Mouse (Mus musculus) hindbrain, embryonic 14.5 days (tissue): ENCODE measurements around the gene Gm3173. TPM values are rescaled to one million over a fixed set of nuclear protein-coding genes. Genes with fewer than 3 reads are reported as not detected.
"Not testable (repeated sequence)": the region's sequence is repeated elsewhere in the genome, so short reads cannot be mapped to it uniquely, and the experiment has no call there.

Experiments used
- ATAC-seq: fragments of 200-750 bp; cut with Nextera tagmentation; 2 replicates; pipeline ENCODE4 v1.8.0; 2017; ENCODE audit warnings: moderate number of reproducible peaks, mild to moderate bottlenecking, moderate TSS enrichment, moderate library complexity; ENCODE audit not compliant: low FRiP score
- DNase-seq: peaks from one replicate; pipeline ENCODE4 v3.0.0-alpha.2; 2015; ENCODE audit warnings: low spot score
- H3K27ac ChIP-seq: fragments of 300-500 bp; sonication (generic); 2 replicates; pipeline ENCODE4 v1.5.1; 2014; ENCODE audit warnings: mild to moderate bottlenecking, moderate library complexity
- H3K27me3 ChIP-seq: fragments of 300-500 bp; sonication (generic); 2 replicates; pipeline ENCODE4 v1.6.1; 2014; ENCODE audit warnings: mild to moderate bottlenecking, low read length, mixed read lengths; ENCODE audit not compliant: control insufficient read depth, insufficient read depth
- H3K36me3 ChIP-seq: fragments of 300-500 bp; sonication (generic); replicated peaks from 2 replicates; pipeline ENCODE4 v1.6.1; 2014; ENCODE audit not compliant: control insufficient read depth, insufficient read depth
- H3K4me1 ChIP-seq: fragments of 300-500 bp; sonication (generic); replicated peaks from 2 replicates; pipeline ENCODE4 v1.6.1; 2014; ENCODE audit warnings: antibody characterized with exemption, low read length, mixed read lengths; ENCODE audit not compliant: control insufficient read depth, insufficient read depth
- H3K4me2 ChIP-seq: fragments of 300-500 bp; sonication (generic); replicated peaks from 2 replicates; pipeline ENCODE4 v1.6.1; 2014; ENCODE audit warnings: mild to moderate bottlenecking, moderate library complexity
- H3K4me3 ChIP-seq: fragments of 300-500 bp; sonication (generic); replicated peaks from 2 replicates; pipeline ENCODE4 v1.5.1; 2014; ENCODE audit warnings: mild to moderate bottlenecking, low read length
- H3K9ac ChIP-seq: fragments of 300-500 bp; sonication (generic); 2 replicates; pipeline ENCODE4 v1.6.1; 2014
- H3K9me3 ChIP-seq: fragments of 300-500 bp; sonication (generic); 2 replicates; pipeline ENCODE4 v1.6.1; 2016; ENCODE audit warnings: low read length; ENCODE audit not compliant: control insufficient read depth
- WGBS: fragments of 180-500 bp; shearing (Covaris S2); extraction: QIAGEN DNeasy Blood & Tissue Kit; methylation state at CpG from one replicate; pipeline ENCODE4 v1.1.7; 2014; 5-methylcytosine and 5-hydroxymethylcytosine counted together
- polyA plus RNA-seq: library from polyadenylated mRNA; unstranded; fragments of >200 nt; fragmentation: Nextera tagmentation; extraction: Ambion mirVana; gene quantifications from 2 replicates; pipeline ENCODE4 v1.2.1, GENCODE M21; 2014

The Gm3173 gene
- polyA plus RNA-seq = 0.56 and 1.8 TPM in 2 replicates

GRCm38 (mm10) chr14:4430692-4431091 lies at the start of gene Gm3173:
Gm3173 (plus strand) TSS chr14:4430992.
- not testable (repeated sequence) for H3K27me3 ChIP-seq, H3K27ac ChIP-seq, H3K4me2 ChIP-seq, DNase-seq, H3K4me3 ChIP-seq, H3K36me3 ChIP-seq, H3K4me1 ChIP-seq, H3K9me3 ChIP-seq, ATAC-seq, H3K9ac ChIP-seq

DNA sequence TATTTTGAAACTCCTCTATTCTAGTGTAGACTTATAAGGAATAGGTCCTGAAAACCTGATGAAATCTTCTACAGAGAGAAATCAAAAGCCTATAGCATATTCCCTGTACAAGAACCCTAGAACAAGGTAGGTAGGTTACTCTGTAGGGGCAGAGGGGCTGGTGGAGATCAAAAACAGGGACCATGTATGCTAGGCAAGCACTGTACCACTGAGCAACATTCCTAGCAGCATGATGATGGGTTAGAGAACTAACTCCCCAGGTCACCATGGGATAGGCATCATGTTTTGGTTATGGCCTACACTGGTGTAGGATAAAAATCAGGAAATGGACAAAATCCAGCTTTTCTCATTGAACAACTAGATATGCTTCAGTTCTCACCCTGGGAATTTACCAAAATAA lies 45.2 kb upstream of the Gm3173 start:
- H3K4me2 ChIP-seq, DNase-seq, ATAC-seq: not testable (repeated sequence)

DNA sequence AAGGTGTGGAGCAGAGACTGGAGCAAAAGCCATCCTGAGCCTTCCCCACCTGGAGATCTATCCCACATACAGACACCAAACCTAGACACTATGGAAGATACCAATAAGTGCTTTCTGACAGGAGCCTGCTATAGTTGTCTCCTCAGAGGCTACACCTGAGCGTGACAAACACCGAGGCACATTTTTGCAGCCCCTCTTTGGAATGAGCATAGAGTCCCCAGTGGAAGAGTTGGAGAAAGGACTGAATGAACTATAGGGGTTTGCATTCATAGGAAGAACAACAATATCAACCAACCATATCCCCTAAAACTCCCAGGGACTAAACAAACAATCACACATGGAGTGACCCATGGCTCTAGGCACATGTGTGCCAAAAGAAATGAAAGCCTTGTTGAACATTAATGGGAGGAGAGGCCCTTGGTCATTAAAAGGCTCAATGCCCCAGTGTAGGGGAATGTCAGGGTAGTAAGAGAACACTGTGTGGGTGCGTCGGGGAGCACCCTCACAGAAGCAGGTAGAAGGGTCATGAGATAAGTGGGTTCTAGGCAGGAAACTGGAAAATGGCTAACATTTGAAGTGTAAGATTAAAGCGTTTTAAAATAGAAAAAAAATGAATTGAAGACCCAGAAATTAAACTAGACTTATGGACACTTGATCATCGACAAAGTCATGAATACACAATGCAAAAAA lies 37.8 kb upstream of the Gm3173 start:
- H3K27me3 ChIP-seq, H3K4me2 ChIP-seq, H3K9ac ChIP-seq, DNase-seq, H3K27ac ChIP-seq, ATAC-seq, H3K9me3 ChIP-seq, H3K36me3 ChIP-seq, H3K4me3 ChIP-seq, H3K4me1 ChIP-seq: not testable (repeated sequence)
- WGBS = 100% methylated on average over 4 of the region's 6 CpGs

More for the DNA sequence above, 45.2 kb upstream of the Gm3173 start:
- H3K9ac ChIP-seq, H3K27me3 ChIP-seq, H3K36me3 ChIP-seq, H3K27ac ChIP-seq, H3K9me3 ChIP-seq, H3K4me1 ChIP-seq, H3K4me3 ChIP-seq: not testable (repeated sequence)

GRCm38 (mm10) chr14:4397226-4397625 lies 33.6 kb upstream of the Gm3173 start, which contains the start of gene Gm3159:
Gm3159 (plus strand) TSS chr14:4397526.
- not testable (repeated sequence) for ATAC-seq
- WGBS = 88% methylated on average over 1 of the region's 3 CpGs

GRCm38 (mm10) chr14:4398624-4399023 lies 32.2 kb upstream of the Gm3173 start:
- not testable (repeated sequence) for H3K4me3 ChIP-seq, H3K27ac ChIP-seq, DNase-seq, H3K36me3 ChIP-seq, H3K27me3 ChIP-seq, H3K9me3 ChIP-seq, ATAC-seq, H3K4me2 ChIP-seq, H3K9ac ChIP-seq, H3K4me1 ChIP-seq

More at GRCm38 (mm10) chr14:4397226-4397625, 33.6 kb upstream of the Gm3173 start, which contains the start of gene Gm3159:
- H3K4me2 ChIP-seq, H3K27me3 ChIP-seq, H3K9me3 ChIP-seq, H3K4me3 ChIP-seq, H3K27ac ChIP-seq, H3K4me1 ChIP-seq, H3K9ac ChIP-seq, DNase-seq, H3K36me3 ChIP-seq: not testable (repeated sequence)

DNA sequence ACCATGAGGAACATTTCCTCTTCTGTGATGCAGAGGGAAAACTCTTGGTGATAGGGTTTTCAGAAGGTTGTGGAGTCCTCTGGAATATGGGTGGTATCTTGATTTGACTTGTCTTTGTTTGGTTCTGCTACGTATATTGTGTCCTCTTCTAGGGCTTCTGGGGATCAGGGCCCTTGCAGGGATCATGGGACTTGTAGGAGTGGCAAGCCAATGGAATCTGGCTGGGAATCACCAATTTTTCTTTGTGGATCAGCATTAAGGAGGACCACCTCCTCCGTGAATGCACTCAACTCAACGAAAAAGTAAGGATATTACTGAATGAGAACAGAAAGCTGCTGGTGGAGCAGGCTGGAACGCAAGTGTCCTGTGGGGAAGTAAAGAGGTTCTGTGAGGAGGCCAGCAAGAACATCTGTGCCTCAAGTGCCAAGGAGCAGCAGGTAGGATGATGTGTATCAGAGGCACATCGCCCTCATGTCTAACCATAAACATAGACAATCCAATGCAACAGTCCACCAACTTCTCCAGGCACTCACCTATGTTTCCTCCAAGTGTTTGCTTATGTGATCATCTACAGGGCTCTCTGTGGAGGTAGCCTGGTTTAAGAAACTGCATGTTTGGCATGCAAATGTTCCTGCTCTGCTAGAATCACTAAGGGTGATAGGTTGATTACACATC lies 30.5 kb upstream of the Gm3173 start:
- H3K27me3 ChIP-seq, DNase-seq, H3K27ac ChIP-seq, H3K9me3 ChIP-seq, H3K36me3 ChIP-seq, H3K9ac ChIP-seq, H3K4me3 ChIP-seq, H3K4me1 ChIP-seq, H3K4me2 ChIP-seq, ATAC-seq: not testable (repeated sequence)
- 90% methylated on average over 5 of the region's 5 CpGs for WGBS

GRCm38 (mm10) chr14:4401245-4401644 lies 29.5 kb upstream of the Gm3173 start:
- not testable (repeated sequence) for H3K4me3 ChIP-seq, H3K4me1 ChIP-seq, ATAC-seq, DNase-seq, H3K9ac ChIP-seq, H3K36me3 ChIP-seq, H3K27ac ChIP-seq, H3K4me2 ChIP-seq, H3K9me3 ChIP-seq, H3K27me3 ChIP-seq
- WGBS = 85% methylated on average over 4 of the region's 5 CpGs

DNA sequence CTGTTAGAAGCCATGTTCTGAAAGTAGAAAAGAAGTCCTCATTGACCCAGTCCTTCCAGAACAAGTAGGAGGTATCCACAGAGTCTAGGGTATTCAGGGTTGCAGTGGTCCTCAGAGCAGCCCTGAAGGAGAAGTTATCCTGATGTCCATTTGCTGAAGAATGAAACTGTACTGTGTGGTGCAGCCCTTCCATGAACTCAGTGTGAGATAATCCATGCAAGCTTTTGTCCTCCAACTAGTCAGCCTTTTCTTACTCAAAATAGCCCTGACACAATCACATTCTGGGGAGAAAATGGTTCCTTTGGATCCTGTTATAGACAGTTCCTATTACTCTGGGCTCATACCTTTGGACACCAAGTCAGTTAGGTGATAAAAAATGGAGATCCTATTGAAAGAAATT lies 27.0 kb upstream of the Gm3173 start:
- not testable (repeated sequence) for H3K9me3 ChIP-seq, H3K9ac ChIP-seq, H3K36me3 ChIP-seq, H3K27me3 ChIP-seq, H3K4me3 ChIP-seq, H3K4me1 ChIP-seq, H3K4me2 ChIP-seq, H3K27ac ChIP-seq, ATAC-seq, DNase-seq

GRCm38 (mm10) chr14:4409939-4410338 lies 20.9 kb upstream of the Gm3173 start:
- ATAC-seq, H3K4me3 ChIP-seq, H3K4me1 ChIP-seq, DNase-seq, H3K4me2 ChIP-seq, H3K27me3 ChIP-seq, H3K27ac ChIP-seq, H3K36me3 ChIP-seq, H3K9me3 ChIP-seq, H3K9ac ChIP-seq: not testable (repeated sequence)
- WGBS = 50% methylated on average over 1 of the region's 1 CpGs
